Mouse (Mus musculus): ENCODE data around the gene S100a3.

- TF ChIP-seq CTCF (IDR thresholded peaks at IDR 0.05; ENCODE audit: low read depth, low read length) (peak; percentile 68), EP300 (IDR thresholded peaks at IDR 0.05; ENCODE audit: insufficient read depth, low read depth, low read length) (no peak), POLR2A (IDR thresholded peaks at IDR 0.05; ENCODE audit: insufficient read depth, low read length) (no peak)
Observed at GRCm38 (mm10) chr3:90639511-90640154, 79.3 kb downstream of the S100a3 start.

All from ES-Bruce4 (cell line).